Mouse (Mus musculus): Measurements from ENCODE around the gene Drosha. TPM values are rescaled to one million over a fixed set of nuclear protein-coding genes. Genes with fewer than 3 reads are reported as not detected.

Gene Drosha
- polyA plus RNA-seq, 1 experiment from 2014 or later, result 51.4 TPM

- WGBS, result 75% methylated on average over 8 of the region's 8 CpGs
- Histone ChIP-seq H3K9ac (no peak overlapping the region), H3K4me1 (replicated peaks) (no peaks in the 10 kb centered on the region), H3K4me3 (no peak overlapping the region), H3K9me3 (no peaks in the 10 kb centered on the region), H3K27ac (replicated peaks) (no peak overlapping the region), H3K4me2 (no peak overlapping the region), H3K36me3 (no peaks in the 10 kb centered on the region), H3K27me3 (no peaks in the 10 kb centered on the region)
- ATAC-seq (ENCODE audit: low FRiP score, low read depth), result no peak
Measured at GRCm38 (mm10) chr15:12968815-12969214, 144.2 kb downstream of the Drosha start.

DNA sequence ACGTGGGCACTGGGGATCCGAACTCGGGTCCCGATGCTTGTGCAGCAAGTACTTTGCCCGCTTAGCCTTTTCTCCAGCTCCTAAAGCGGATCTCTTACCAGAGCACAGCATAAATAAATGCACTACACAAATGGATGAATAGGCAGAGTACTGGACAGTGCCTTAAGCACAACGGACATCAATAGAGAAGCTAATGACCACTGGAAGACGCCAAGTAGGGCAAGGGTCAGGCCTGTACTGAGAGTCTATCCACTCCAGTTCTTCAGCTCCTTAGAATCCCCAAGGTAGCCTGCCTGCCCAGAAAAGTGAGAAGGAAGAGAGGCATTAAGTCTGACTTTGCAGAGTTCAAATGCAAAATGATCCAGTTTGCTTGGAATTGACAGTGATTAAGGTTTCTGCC is 147.8 kb downstream of the Drosha start:
- 85% methylated on average over 8 of the region's 8 CpGs for WGBS
- no peak overlapping the region for H3K27ac ChIP-seq (replicated peaks)
- H3K4me1 ChIP-seq (replicated peaks), result no peaks in the 10 kb centered on the region
- no peaks in the 10 kb centered on the region for H3K36me3 ChIP-seq
- no peak overlapping the region for H3K9ac ChIP-seq
- no peaks in the 10 kb centered on the region for H3K9me3 ChIP-seq
- H3K4me2 ChIP-seq, result no peak overlapping the region
- no peaks in the 10 kb centered on the region for H3K27me3 ChIP-seq
- no peak for ATAC-seq (ENCODE audit: low FRiP score, low read depth)
- H3K4me3 ChIP-seq, result no peak overlapping the region

Small RNAs within 50 kb of the gene (microRNA-seq; reads per million reads assigned to microRNA genes)
- not detected for gene Gm47288

Other genes with a start within 250 kb of the Drosha start
- 16.8 and 16.9 TPM in 2 replicates for gene Pdzd2, start 84.9 kb upstream of the Drosha start, polyA plus RNA-seq (2015; fragmentation: Nextera tagmentation; extraction: Ambion mirVana)
- 32.8 and 34.4 TPM in 2 replicates for gene 6030458C11Rik, start 166 bp upstream of the Drosha start, polyA plus RNA-seq (2015; fragmentation: Nextera tagmentation; extraction: Ambion mirVana)